9 mouse cellular contexts compared by ENCODE assay signal in the genomic region with DNA sequence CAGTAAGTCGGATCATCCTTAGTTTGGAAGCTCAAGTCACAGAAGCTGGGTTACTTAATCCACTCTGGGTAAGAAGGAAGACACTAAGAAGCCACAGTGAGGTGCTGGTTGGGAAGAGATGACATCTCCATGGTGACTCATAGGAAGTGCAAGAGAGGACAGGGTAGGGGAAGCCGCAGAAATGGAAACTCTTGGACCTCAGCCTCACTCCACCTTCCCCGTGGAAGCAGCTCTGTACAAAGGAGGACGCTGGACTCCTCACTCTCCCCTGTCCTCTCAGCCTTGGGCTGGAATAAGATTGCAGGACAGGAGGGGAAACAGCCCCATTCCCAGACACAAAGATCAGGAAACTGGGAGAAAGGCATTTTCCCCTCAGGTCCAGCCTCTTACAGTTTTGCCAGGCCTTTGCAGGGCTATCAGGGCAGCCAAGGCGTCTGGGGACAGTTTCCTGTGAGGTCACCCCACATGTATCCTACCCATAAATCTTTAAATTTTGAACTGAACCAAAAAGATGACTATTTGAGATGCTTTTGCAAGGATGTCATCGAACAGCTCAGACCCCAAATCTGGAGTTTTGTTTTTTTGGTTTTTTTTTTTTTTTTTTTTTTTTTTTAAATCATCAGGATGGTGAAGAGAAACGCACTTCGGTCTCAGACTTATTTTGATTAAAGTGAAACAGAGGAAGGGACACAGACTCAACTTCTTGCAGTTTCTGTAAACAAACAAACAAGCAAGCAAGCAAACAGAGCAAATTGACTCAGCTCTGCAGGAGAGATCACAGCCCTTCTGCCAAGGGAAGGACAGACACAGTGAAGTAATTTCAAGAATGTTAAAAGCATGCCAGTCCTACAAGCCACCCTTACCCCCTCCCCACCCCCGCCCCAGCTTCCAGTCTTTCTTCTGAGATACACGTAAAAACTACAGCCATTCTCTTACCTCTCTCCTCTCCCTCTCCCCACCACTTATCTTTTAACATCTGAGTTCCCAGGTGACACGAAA.
DNase-seq lines count a peak whose midpoint lies in the region; ATAC-seq lines count a peak whose summit lies in the region.
"Had no signal": no experiment of that assay in that cellular context is flagged by ENCODE, and none has a peak within 500 bp of the region (broad histone marks: within the 10 kb centered on the region; RNA-seq: fewer than 3 reads in every experiment).

No protein-coding gene starts in this region.

- 54% methylated on average over 11 of the region's 11 CpGs for WGBS in hindbrain, embryonic 16.5 days
- 53% methylated on average over 11 of the region's 11 CpGs for WGBS in hindbrain, embryonic 12.5 days
- 48% methylated on average over 11 of the region's 11 CpGs for WGBS in macrophage (ENCODE audit: missing documents)

- no peaks in the 10 kb centered on the region for H3K36me3 ChIP-seq in hindbrain, embryonic 16.5 days (ENCODE audit: control insufficient read depth, insufficient read depth, low read length)
- no peaks in the 10 kb centered on the region for H3K36me3 ChIP-seq in hindbrain, embryonic 12.5 days
- no peaks in the 10 kb centered on the region for H3K36me3 ChIP-seq in macrophage (ENCODE audit: inconsistent target)
- H3K36me3 ChIP-seq: G1E had no signal

- peak; percentile 29; the same call in 1 of the 2 replicates for ATAC-seq in hindbrain, embryonic 16.5 days
- ATAC-seq in hindbrain, embryonic 12.5 days (ENCODE audit: low FRiP score), result no peak
- no peak for ATAC-seq in erythroid progenitor cell, adult 5-6 weeks (replicated peaks; ENCODE audit: low FRiP score, poor library complexity, severe bottlenecking)

- H3K4me3 ChIP-seq in hindbrain, embryonic 16.5 days (ENCODE audit: low read length), result no peak overlapping the region
- no peak overlapping the region for H3K4me3 ChIP-seq in hindbrain, embryonic 12.5 days
- H3K4me3 ChIP-seq in brown adipose tissue, adult 24 weeks (ENCODE audit: insufficient read depth, low read depth, low read length), result no peak overlapping the region
- H3K4me3 ChIP-seq in macrophage (ENCODE audit: inconsistent target), result no peak overlapping the region

- H3K79me2 ChIP-seq in macrophage (ENCODE audit: inconsistent target), result peaks cover 77% of the 10 kb centered on the region

- no peak overlapping the region for H3K4me2 ChIP-seq in hindbrain, embryonic 16.5 days (ENCODE audit: low read length)
- H3K4me2 ChIP-seq in hindbrain, embryonic 12.5 days (replicated peaks), result no peak overlapping the region

- peak; percentile 37 to 43 for DNase-seq in heart, postnatal 14 days
- DNase-seq in layer of hippocampus, adult 9-11 months, result no peak
- no peak for DNase-seq in embryo, embryonic 10.5 days (ENCODE audit: low spot score)

- H3K27me3 ChIP-seq in hindbrain, embryonic 16.5 days (replicated peaks; ENCODE audit: control insufficient read depth, insufficient read depth, low read length), result no peaks in the 10 kb centered on the region
- no peaks in the 10 kb centered on the region for H3K27me3 ChIP-seq in hindbrain, embryonic 12.5 days

- H3K27ac ChIP-seq in hindbrain, embryonic 16.5 days (ENCODE audit: low read depth, low read length), result no peak overlapping the region
- H3K27ac ChIP-seq in hindbrain, embryonic 12.5 days, result no peak overlapping the region
- H3K27ac ChIP-seq in brown adipose tissue, adult 24 weeks (replicated peaks; ENCODE audit: low read depth, low read length), result peak overlapping the region; percentile 67
- peak overlapping the region; percentile 74 for H3K27ac ChIP-seq in macrophage

- intact Hi-C loops in heart, postnatal 14 days (cut with DNase I), result no loop called here

- H3K9me3 ChIP-seq in hindbrain, embryonic 16.5 days (ENCODE audit: control insufficient read depth, low read length), result no peaks in the 10 kb centered on the region
- no peaks in the 10 kb centered on the region for H3K9me3 ChIP-seq in hindbrain, embryonic 12.5 days (replicated peaks)
- H3K9me3 ChIP-seq: G1E had no signal

- H3K4me1 ChIP-seq in hindbrain, embryonic 16.5 days (ENCODE audit: control insufficient read depth, insufficient read depth, low read depth, low read length), result peaks cover 11% of the 10 kb centered on the region
- H3K4me1 ChIP-seq in hindbrain, embryonic 12.5 days, result 0 out of 2 replicates have a peak, but pooled peaks cover 8% of the 10 kb centered on the region
- H3K4me1 ChIP-seq in brown adipose tissue, adult 24 weeks (ENCODE audit: control insufficient read depth, insufficient read depth, insufficient read length, low read length), result peaks cover 9% of the 10 kb centered on the region

- H3K9ac ChIP-seq in hindbrain, embryonic 16.5 days (ENCODE audit: low read depth, low read length), result no peak overlapping the region
- H3K9ac ChIP-seq in hindbrain, embryonic 12.5 days, result no peak overlapping the region

Comparison
In these comparisons a context has a peak if more than half of its experiments do, and no peak if none do; other contexts are left out.
1. H3K27ac ChIP-seq: peak in brown adipose tissue, adult 24 weeks (single experiment) and macrophage (single experiment); none in hindbrain, embryonic 16.5 days (single experiment) and hindbrain, embryonic 12.5 days (single experiment).
2. DNase-seq: peak in heart, postnatal 14 days (2 of 2); none in layer of hippocampus, adult 9-11 months (single experiment) and embryo, embryonic 10.5 days (single experiment).